Mouse (Mus musculus) limb, embryonic 14.5 days (tissue): ENCODE data around the gene Krtcap3. TPM values are rescaled to one million over a fixed set of nuclear protein-coding genes. Genes with fewer than 3 reads are reported as not detected.

Source experiments
- ATAC-seq: fragments of 200-750 bp; cut with Nextera tagmentation; 2 replicates; pipeline ENCODE4 v1.8.0; 2017; ENCODE audit warnings: low read depth, moderate number of reproducible peaks, moderate TSS enrichment; ENCODE audit not compliant: low FRiP score
- DNase-seq: peaks from one replicate; pipeline ENCODE4 v3.0.0-alpha.2; 2015; ENCODE audit warnings: low spot score
- H3K27ac ChIP-seq: fragments of 300-500 bp; sonication (generic); replicated peaks from 2 replicates; pipeline ENCODE4 v1.5.1; 2014; ENCODE audit warnings: low read depth, mild to moderate bottlenecking, low read length, moderate library complexity, mixed read lengths
- H3K27me3 ChIP-seq: fragments of 300-500 bp; sonication (generic); 2 replicates; pipeline ENCODE4 v1.6.1; 2014; ENCODE audit warnings: low read length, mixed read lengths; ENCODE audit not compliant: control insufficient read depth, insufficient read depth
- H3K36me3 ChIP-seq: fragments of 300-500 bp; sonication (generic); 2 replicates; pipeline ENCODE4 v1.6.1; 2014; ENCODE audit warnings: mild to moderate bottlenecking, low read length, moderate library complexity, mixed read lengths; ENCODE audit not compliant: control insufficient read depth, insufficient read depth
- H3K4me1 ChIP-seq: fragments of 300-500 bp; sonication (generic); 2 replicates; pipeline ENCODE4 v1.6.1; 2014; ENCODE audit warnings: antibody characterized with exemption, low read length, mixed read lengths; ENCODE audit not compliant: control insufficient read depth, insufficient read depth
- H3K4me2 ChIP-seq: fragments of 300-500 bp; sonication (generic); replicated peaks from 2 replicates; pipeline ENCODE4 v1.6.1; 2014; ENCODE audit warnings: low read depth, mild to moderate bottlenecking, low read length, moderate library complexity; ENCODE audit not compliant: severe bottlenecking
- H3K4me3 ChIP-seq: fragments of 300-500 bp; sonication (generic); replicated peaks from 2 replicates; pipeline ENCODE4 v1.5.1; 2014; ENCODE audit warnings: low read length
- H3K9ac ChIP-seq: fragments of 300-500 bp; sonication (generic); 2 replicates; pipeline ENCODE4 v1.6.1; 2014; ENCODE audit warnings: mild to moderate bottlenecking, low read depth, low read length, moderate library complexity; ENCODE audit not compliant: severe bottlenecking
- H3K9me3 ChIP-seq: fragments of 300-500 bp; sonication (generic); 2 replicates; pipeline ENCODE4 v1.6.1; 2016; ENCODE audit warnings: low read length; ENCODE audit not compliant: control insufficient read depth
- POLR2A ChIP-seq: fragments of 200-500 bp; IDR thresholded peaks from 2 replicates; pipeline ENCODE4 v1.8.0; 2012; ENCODE audit warnings: inconsistent platforms, mild to moderate bottlenecking, moderate library complexity, borderline replicate concordance; ENCODE audit not compliant: insufficient read depth, insufficient read length; ENCODE audit errors: extremely low read depth
- WGBS: fragments of 180-500 bp; shearing (Covaris S2); extraction: QIAGEN DNeasy Blood & Tissue Kit; methylation state at CpG from one replicate; pipeline ENCODE4 v1.1.7; 2014; 5-methylcytosine and 5-hydroxymethylcytosine counted together
- polyA plus RNA-seq, 2 experiments: library from polyadenylated mRNA; depleted of rRNA in 1 of 2; stranded (reverse) in 1 of 2; unstranded in 1 of 2; fragments of >200 nt; fragmentation: Nextera tagmentation in 1 of 2; extraction: Ambion mirVana in 1 of 2; gene quantifications; 2 replicates each; pipeline versions ENCODE4 v1.2.1 to v1.2.3; 2012 to 2014

Krtcap3 gene
- polyA plus RNA-seq, 2 experiments = 10.2 to 25.2 TPM

- ATAC-seq = no peak
- Histone ChIP-seq H3K36me3 (peaks cover 37% of the 10 kb centered on the region), H3K9me3 (no peaks in the 10 kb centered on the region), H3K27ac (no peak overlapping the region), H3K4me1 (peaks cover 5% of the 10 kb centered on the region), H3K27me3 (no peaks in the 10 kb centered on the region), H3K9ac (peak overlapping the region; percentile 96), H3K4me2 (peak overlapping the region; percentile 77), H3K4me3 (peak overlapping the region; percentile 99)
- 27% methylated on average over 10 of the region's 10 CpGs for WGBS
- no peak for DNase-seq
- no peak for TF ChIP-seq POLR2A
Observed at GRCm38 (mm10) chr5:31242191-31242590, 9.3 kb upstream of the Krtcap3 start.

GRCm38 (mm10) chr5:31250716-31251115 lies 775 bp upstream of the Krtcap3 start:
- Histone ChIP-seq H3K9ac (no peak overlapping the region), H3K27ac (no peak overlapping the region; the same call in 1 of the 2 replicates), H3K4me2 (peak overlapping the region; percentile 48; the same call in 1 of the 2 replicates), H3K9me3 (no peaks in the 10 kb centered on the region), H3K4me3 (no peak overlapping the region), H3K4me1 (peaks cover 23% of the 10 kb centered on the region), H3K27me3 (no peaks in the 10 kb centered on the region), H3K36me3 (peaks cover 87% of the 10 kb centered on the region)
- no peak for DNase-seq
- TF ChIP-seq POLR2A = no peak
- peak; percentile 41; the same call in 1 of the 2 replicates for ATAC-seq
- 30% methylated on average over 4 of the region's 4 CpGs for WGBS

- H3K27me3 ChIP-seq = no peaks in the 10 kb centered on the region
- DNase-seq (no peak), ATAC-seq (no peak)
- H3K27ac ChIP-seq = no peak overlapping the region
- H3K4me3 ChIP-seq = peak overlapping the region; percentile 33
- peak overlapping the region; percentile 48 for H3K4me2 ChIP-seq
- H3K4me1 ChIP-seq = peaks cover 23% of the 10 kb centered on the region
- H3K9ac ChIP-seq = peak overlapping the region; percentile 45
- WGBS = 56% methylated on average over 9 of the region's 10 CpGs
- H3K36me3 ChIP-seq = peaks cover 81% of the 10 kb centered on the region
- H3K9me3 ChIP-seq = no peaks in the 10 kb centered on the region
- TF ChIP-seq POLR2A = no peak
Observed at GRCm38 (mm10) chr5:31252151-31252550, 660 bp downstream of the Krtcap3 start.

- H3K36me3 ChIP-seq = peaks cover 81% of the 10 kb centered on the region
- H3K4me3 ChIP-seq = no peak overlapping the region
- H3K27ac ChIP-seq = peak overlapping the region; percentile 61
- WGBS = 43% methylated on average over 16 of the region's 16 CpGs
- no peaks in the 10 kb centered on the region for H3K27me3 ChIP-seq
- peak overlapping the region; percentile 7; the same call in 1 of the 2 replicates for H3K4me2 ChIP-seq
- H3K4me1 ChIP-seq = peaks cover 23% of the 10 kb centered on the region
- TF ChIP-seq POLR2A = no peak
- ATAC-seq (peak; percentile 20; the same call in 1 of the 2 replicates), DNase-seq (no peak)
- H3K9ac ChIP-seq = no peak overlapping the region
- no peaks in the 10 kb centered on the region for H3K9me3 ChIP-seq
Observed at GRCm38 (mm10) chr5:31252795-31253545, 1.5 kb downstream of the Krtcap3 start.

GRCm38 (mm10) chr5:31253806-31254205 lies 2.3 kb downstream of the Krtcap3 start:
- no peak overlapping the region for H3K9ac ChIP-seq
- DNase-seq (no peak), ATAC-seq (no peak)
- H3K4me1 ChIP-seq = peaks cover 23% of the 10 kb centered on the region
- no peaks in the 10 kb centered on the region for H3K27me3 ChIP-seq
- no peak for TF ChIP-seq POLR2A
- H3K4me3 ChIP-seq = no peak overlapping the region
- 95% methylated on average over 8 of the region's 8 CpGs for WGBS
- H3K36me3 ChIP-seq = peaks cover 81% of the 10 kb centered on the region
- no peaks in the 10 kb centered on the region for H3K9me3 ChIP-seq
- no peak overlapping the region for H3K4me2 ChIP-seq
- H3K27ac ChIP-seq = peak overlapping the region; percentile 61; the same call in 1 of the 2 replicates

- TF ChIP-seq POLR2A = no peak
- Histone ChIP-seq H3K4me2 (no peak overlapping the region), H3K9ac (no peak overlapping the region), H3K27me3 (no peaks in the 10 kb centered on the region), H3K36me3 (peaks cover 81% of the 10 kb centered on the region), H3K9me3 (no peaks in the 10 kb centered on the region), H3K27ac (no peak overlapping the region), H3K4me3 (no peak overlapping the region), H3K4me1 (peaks cover 23% of the 10 kb centered on the region)
- ATAC-seq = no peak
- 77% methylated on average over 7 of the region's 7 CpGs for WGBS
- no peak for DNase-seq
Observed at GRCm38 (mm10) chr5:31254452-31254851, 3.0 kb downstream of the Krtcap3 start.
